Mouse (Mus musculus) cerebellum, adult 2 months (tissue): Measurements from ENCODE around the gene Kcnj2.

Source experiments
- CTCF ChIP-seq: fragments of 200-500 bp; IDR thresholded peaks from 2 replicates; pipeline ENCODE4 v1.5.1; 2011; ENCODE audit warnings: low read depth, mild to moderate bottlenecking, control low read depth, low read length, moderate library complexity, borderline replicate concordance; ENCODE audit not compliant: insufficient read depth
- POLR2A ChIP-seq: fragments of 200-500 bp; IDR thresholded peaks from 2 replicates; pipeline ENCODE4 v1.6.1; 2011; ENCODE audit warnings: low read length, control low read depth, borderline replicate concordance; ENCODE audit not compliant: insufficient read depth

DNA sequence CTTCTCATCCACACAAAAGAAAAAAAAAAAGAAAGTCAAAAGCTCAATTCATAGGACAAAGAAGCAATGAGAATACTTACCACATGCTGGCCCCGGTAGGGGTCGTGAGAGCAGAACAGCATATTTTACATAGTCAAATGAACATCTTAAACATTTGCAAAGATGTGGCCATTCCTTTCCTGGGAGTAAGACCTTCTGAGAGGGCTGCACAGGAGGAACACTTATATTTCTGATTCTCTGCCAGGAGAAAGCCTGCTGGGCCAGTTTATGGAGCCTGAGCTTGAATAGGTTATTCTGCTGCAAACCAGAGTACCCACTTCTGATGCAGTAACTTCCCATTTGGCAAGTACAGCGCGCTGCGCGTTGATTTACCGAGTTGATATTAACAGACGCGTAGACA, 55.5 kb downstream of the Kcnj2 start:
- TF ChIP-seq CTCF (no peak), POLR2A (no peak)
